Mouse (Mus musculus): Measurements from ENCODE around the gene Gm13212. TPM values are rescaled to one million over a fixed set of nuclear protein-coding genes. Genes with fewer than 3 reads are reported as not detected.
"Not testable (repeated sequence)": the region's sequence is repeated elsewhere in the genome, so short reads cannot be mapped to it uniquely, and the experiment has no call there.

Gene Gm13212
- 0.17 and 0.38 TPM in 2 replicates for polyA plus RNA-seq (2016; fragmentation: Nextera tagmentation; extraction: Ambion mirVana)

DNA sequence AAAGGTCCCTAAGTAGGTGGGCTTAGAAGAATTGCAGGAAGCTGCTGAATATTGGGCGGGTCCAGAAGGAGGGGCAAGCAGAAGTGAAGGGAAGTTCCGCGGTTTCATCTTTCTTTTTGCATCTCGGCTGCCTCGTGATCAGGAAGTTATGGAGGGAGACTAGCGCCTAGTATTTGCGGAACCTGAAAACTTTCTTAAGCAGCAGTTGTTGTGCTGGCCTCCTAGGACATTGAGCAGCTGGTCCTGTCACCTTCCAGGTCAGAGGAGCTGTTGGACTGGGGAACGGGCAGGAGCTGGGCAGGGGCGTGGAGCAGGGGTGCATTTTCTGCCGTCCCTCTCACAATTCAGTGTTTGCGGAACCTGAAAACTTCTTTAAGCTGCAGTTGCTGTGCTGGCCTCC lies at the start of gene Gm13212:
Gene Gm13212 (plus strand): TSS at position 89 of the 400 bp plus-strand sequence.
- H3K27me3 ChIP-seq; H3K27ac ChIP-seq; H3K4me1 ChIP-seq; H3K36me3 ChIP-seq (replicated peaks); ATAC-seq (ENCODE audit: low FRiP score); H3K9ac ChIP-seq: not testable (repeated sequence)
- Histone ChIP-seq H3K9me3 (peaks cover 11% of the 10 kb centered on the region), H3K4me2 (0 out of 2 replicates have a peak within 1 kb of the TSS, but pooled peaks have one; percentile 22), H3K4me3 (replicated peaks) (0 out of 2 replicates have a peak within 1 kb of the TSS, but pooled peaks have one; percentile 14)
- 26% methylated on average over 11 of the region's 11 CpGs for WGBS

DNA sequence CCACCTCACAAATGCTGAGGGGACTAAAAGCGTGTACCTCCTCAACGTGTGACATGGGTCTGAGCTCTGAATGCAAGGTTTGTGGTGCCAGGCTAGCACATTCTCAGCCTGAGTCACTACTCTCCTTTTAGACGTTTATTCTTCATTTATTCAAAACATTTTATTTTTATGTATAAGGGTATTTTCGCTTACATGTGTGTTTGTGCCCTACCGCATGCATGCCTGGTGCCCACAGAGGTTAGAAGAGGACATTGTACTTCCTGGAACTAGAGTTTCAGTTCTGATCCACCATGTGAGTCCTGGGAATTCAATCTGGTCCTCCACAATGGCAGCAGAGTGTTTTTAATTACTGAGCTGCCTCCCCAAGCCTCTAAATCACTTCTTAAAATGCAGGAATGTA lies 41.1 kb upstream of the Gm13212 start:
- 81% methylated on average over 5 of the region's 5 CpGs for WGBS
- H3K27ac ChIP-seq; H3K4me1 ChIP-seq; H3K36me3 ChIP-seq (replicated peaks); H3K4me3 ChIP-seq (replicated peaks); H3K9ac ChIP-seq; ATAC-seq (ENCODE audit: low FRiP score); H3K27me3 ChIP-seq; H3K4me2 ChIP-seq: not testable (repeated sequence)
- peaks cover 41% of the 10 kb centered on the region for H3K9me3 ChIP-seq

GRCm38 (mm10) chr4:145545106-145545505 lies 39.9 kb upstream of the Gm13212 start:
- H3K4me1 ChIP-seq; H3K36me3 ChIP-seq (replicated peaks); H3K27me3 ChIP-seq; H3K27ac ChIP-seq; H3K4me3 ChIP-seq (replicated peaks); ATAC-seq (ENCODE audit: low FRiP score); H3K9ac ChIP-seq; H3K4me2 ChIP-seq: not testable (repeated sequence)
- H3K9me3 ChIP-seq: peaks cover 40% of the 10 kb centered on the region
- 34% methylated on average over 2 of the region's 2 CpGs for WGBS

GRCm38 (mm10) chr4:145545734-145546349 lies 39.1 kb upstream of the Gm13212 start:
- H3K27me3 ChIP-seq; H3K4me3 ChIP-seq (replicated peaks); H3K4me2 ChIP-seq; H3K4me1 ChIP-seq; H3K27ac ChIP-seq; ATAC-seq (ENCODE audit: low FRiP score); H3K36me3 ChIP-seq (replicated peaks); H3K9ac ChIP-seq: not testable (repeated sequence)
- H3K9me3 ChIP-seq: peaks cover 38% of the 10 kb centered on the region
- 74% methylated on average over 6 of the region's 6 CpGs for WGBS

DNA sequence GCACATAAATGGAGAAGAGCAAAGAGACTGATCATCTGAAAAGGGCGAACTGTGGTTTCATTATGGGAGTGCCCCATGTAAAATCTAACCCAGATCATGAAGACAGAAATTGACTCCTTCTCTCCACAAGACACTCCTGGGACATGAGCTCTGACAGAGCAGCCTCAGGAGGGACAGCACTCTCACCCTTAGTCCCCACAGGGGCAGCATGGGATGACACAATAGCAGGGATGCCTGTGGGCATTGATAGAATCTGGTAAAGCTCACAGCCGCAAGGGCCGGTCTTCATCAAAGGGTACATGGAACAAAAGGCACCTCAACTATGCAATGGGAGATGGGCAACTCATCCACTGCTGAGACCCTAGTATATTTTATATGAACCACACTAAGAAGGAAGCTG lies 38.5 kb upstream of the Gm13212 start:
- H3K27ac ChIP-seq; H3K36me3 ChIP-seq (replicated peaks); H3K4me1 ChIP-seq; H3K4me3 ChIP-seq (replicated peaks); H3K9ac ChIP-seq; H3K27me3 ChIP-seq; H3K4me2 ChIP-seq; ATAC-seq (ENCODE audit: low FRiP score): not testable (repeated sequence)
- 98% methylated on average over 3 of the region's 3 CpGs for whole genome bisulfite sequencing
- peaks cover 36% of the 10 kb centered on the region for H3K9me3 ChIP-seq

GRCm38 (mm10) chr4:145556680-145557079 lies 28.3 kb upstream of the Gm13212 start:
- Histone ChIP-seq H3K4me1 (no peaks in the 10 kb centered on the region), H3K27me3 (no peaks in the 10 kb centered on the region), H3K4me2 (no peak overlapping the region), H3K36me3 (replicated peaks) (no peaks in the 10 kb centered on the region), H3K9ac (no peak overlapping the region), H3K9me3 (peaks cover 58% of the 10 kb centered on the region), H3K27ac (no peak overlapping the region), H3K4me3 (replicated peaks) (no peak overlapping the region)
- no peak for ATAC-seq (ENCODE audit: low FRiP score)
- 72% methylated on average over 1 of the region's 1 CpGs for WGBS

GRCm38 (mm10) chr4:145559505-145560099 lies 25.4 kb upstream of the Gm13212 start:
- H3K4me1 ChIP-seq: no peaks in the 10 kb centered on the region
- peaks cover 55% of the 10 kb centered on the region for H3K9me3 ChIP-seq
- peak; percentile 17; the same call in 1 of the 2 replicates for ATAC-seq (ENCODE audit: low FRiP score)

GRCm38 (mm10) chr4:145564111-145564821 lies 20.7 kb upstream of the Gm13212 start:
- no peak for ATAC-seq (ENCODE audit: low FRiP score)
- no peak overlapping the region for H3K4me2 ChIP-seq
- no peak overlapping the region for H3K27ac ChIP-seq
- no peak overlapping the region for H3K4me3 ChIP-seq (replicated peaks)
- H3K9me3 ChIP-seq: peaks cover 51% of the 10 kb centered on the region
- no peaks in the 10 kb centered on the region for H3K27me3 ChIP-seq
- H3K9ac ChIP-seq: no peak overlapping the region
- no peaks in the 10 kb centered on the region for H3K36me3 ChIP-seq (replicated peaks)
- no peaks in the 10 kb centered on the region for H3K4me1 ChIP-seq
- 62% methylated on average over 3 of the region's 3 CpGs for WGBS

More at GRCm38 (mm10) chr4:145559505-145560099, 25.4 kb upstream of the Gm13212 start:
- Histone ChIP-seq H3K9ac (no peak overlapping the region), H3K36me3 (replicated peaks) (no peaks in the 10 kb centered on the region), H3K4me2 (no peak overlapping the region), H3K27ac (no peak overlapping the region), H3K27me3 (no peaks in the 10 kb centered on the region), H3K4me3 (replicated peaks) (no peak overlapping the region)
- WGBS: 39% methylated on average over 3 of the region's 3 CpGs

- WGBS: 90% methylated on average over 7 of the region's 10 CpGs
- H3K4me2 ChIP-seq; H3K27me3 ChIP-seq; ATAC-seq (ENCODE audit: low FRiP score); H3K27ac ChIP-seq; H3K36me3 ChIP-seq (replicated peaks); H3K4me1 ChIP-seq; H3K4me3 ChIP-seq (replicated peaks); H3K9ac ChIP-seq: not testable (repeated sequence)
- H3K9me3 ChIP-seq: 0 out of 2 replicates have a peak, but pooled peaks cover 16% of the 10 kb centered on the region
These were observed 14.5 kb upstream of the Gm13212 start for GRCm38 (mm10) chr4:145570461-145570860.

DNA sequence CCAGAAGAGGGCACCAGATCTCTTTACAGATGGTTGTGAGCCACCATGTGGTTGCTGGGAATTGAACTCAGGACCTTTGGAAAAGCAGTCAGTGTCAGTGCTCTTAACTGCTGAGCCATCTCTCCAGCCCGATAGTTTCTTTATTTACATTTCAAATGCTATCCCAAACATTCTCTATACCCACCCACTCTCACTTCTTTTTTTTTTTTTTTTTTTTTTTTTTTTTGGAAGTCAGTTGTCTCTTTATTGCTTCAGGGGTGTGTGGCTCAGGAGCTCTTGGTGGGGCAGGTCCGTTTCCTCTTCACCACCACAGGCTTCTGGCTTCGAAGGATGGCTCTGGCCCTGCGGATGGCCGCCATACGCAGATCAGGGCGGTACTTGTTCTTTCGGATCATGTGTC lies 8.3 kb upstream of the Gm13212 start:
- not testable (repeated sequence) for H3K4me1 ChIP-seq; H3K27ac ChIP-seq; H3K4me3 ChIP-seq (replicated peaks); H3K9ac ChIP-seq; H3K27me3 ChIP-seq; ATAC-seq (ENCODE audit: low FRiP score); H3K36me3 ChIP-seq (replicated peaks); H3K4me2 ChIP-seq
- WGBS: 92% methylated on average over 8 of the region's 8 CpGs
- H3K9me3 ChIP-seq: peaks cover 18% of the 10 kb centered on the region; the same call in 1 of the 2 replicates

- not testable (repeated sequence) for H3K4me1 ChIP-seq; H3K27me3 ChIP-seq; H3K36me3 ChIP-seq (replicated peaks); H3K4me2 ChIP-seq; H3K27ac ChIP-seq; H3K9ac ChIP-seq; H3K4me3 ChIP-seq (replicated peaks); H3K9me3 ChIP-seq; ATAC-seq (ENCODE audit: low FRiP score)
- WGBS: 100% methylated on average over 1 of the region's 1 CpGs
These were observed 4.6 kb upstream of the Gm13212 start for GRCm38 (mm10) chr4:145580333-145580732.

GRCm38 (mm10) chr4:145586046-145586445 lies 1.1 kb downstream of the Gm13212 start:
- H3K9ac ChIP-seq; ATAC-seq (ENCODE audit: low FRiP score); H3K36me3 ChIP-seq (replicated peaks); H3K27me3 ChIP-seq; H3K4me1 ChIP-seq; H3K4me2 ChIP-seq; H3K27ac ChIP-seq; H3K4me3 ChIP-seq (replicated peaks); H3K9me3 ChIP-seq: not testable (repeated sequence)
- 81% methylated on average over 2 of the region's 2 CpGs for WGBS
